Comparison of ENCODE assay signal across 8 mouse cellular contexts in the genomic region with DNA sequence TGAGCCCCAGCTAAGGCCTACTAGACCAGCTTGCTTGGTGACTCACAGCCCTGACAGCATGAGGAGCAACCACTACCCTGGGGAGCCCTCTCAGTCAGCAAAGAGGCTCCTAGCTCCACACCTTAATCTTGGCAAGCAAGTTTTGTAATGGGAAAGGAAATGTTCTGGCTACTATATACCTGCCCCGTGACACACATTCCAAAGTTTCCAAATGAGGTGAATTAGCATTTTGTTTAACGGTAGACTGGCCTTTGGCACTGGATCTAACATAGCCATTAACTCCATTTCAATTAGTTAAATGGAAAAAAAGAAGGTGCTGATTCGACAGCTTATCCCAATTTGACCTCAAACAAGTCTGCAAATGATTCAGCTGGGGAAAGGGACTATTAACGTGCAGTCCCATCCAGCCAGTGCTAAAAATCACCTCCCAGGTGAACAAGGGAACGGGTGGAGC. TPM values are rescaled to one million over a fixed set of nuclear protein-coding genes. Genes with fewer than 3 reads are reported as not detected.
DNase-seq lines count a peak whose midpoint lies in the region; ATAC-seq and TF ChIP-seq lines count a peak whose summit lies in the region.
"Had no signal": no experiment of that assay in that cellular context is flagged by ENCODE, and none has a peak within 500 bp of the region (broad histone marks: within the 10 kb centered on the region; RNA-seq: fewer than 3 reads in every experiment).

No protein-coding gene starts in this region.

- peaks cover 19% of the 10 kb centered on the region for H3K4me1 ChIP-seq in E14TG2a.4 (replicated peaks; ENCODE audit: low read depth, low read length)
- peaks cover 16% of the 10 kb centered on the region for H3K4me1 ChIP-seq in hindbrain, embryonic 16.5 days (ENCODE audit: control insufficient read depth, insufficient read depth, low read depth, low read length)
- peaks cover 18% of the 10 kb centered on the region for H3K4me1 ChIP-seq in liver, embryonic 13.5 days (replicated peaks)

- WGBS in hindbrain, embryonic 16.5 days = 68% methylated on average over 5 of the region's 5 CpGs
- 71% methylated on average over 5 of the region's 5 CpGs for WGBS in liver, embryonic 13.5 days (ENCODE audit: insufficient replicate concordance)

- no peak for TF ChIP-seq CTCF in E14TG2a.4 (conservative IDR thresholded peaks at IDR 0.05; ENCODE audit: low read length)
- TF ChIP-seq CTCF in Patski (IDR thresholded peaks at IDR 0.05) = no peak

- POLR2A ChIA-PET in Patski (lab: Charles Lee) = interaction anchor here (0.6 to 0.7 kb wide), 2 partner anchors 199 to 302 kb away, joined by 3 read pairs; no protein-coding TSS in a partner anchor

- no peaks in the 10 kb centered on the region for H3K9me3 ChIP-seq in E14TG2a.4 (ENCODE audit: low read length)
- H3K9me3 ChIP-seq in hindbrain, embryonic 16.5 days (ENCODE audit: control insufficient read depth, low read length) = no peaks in the 10 kb centered on the region
- H3K9me3 ChIP-seq in liver, embryonic 13.5 days (replicated peaks) = no peaks in the 10 kb centered on the region

- peak overlapping the region; percentile 44; the same call in 1 of the 2 replicates for H3K9ac ChIP-seq in hindbrain, embryonic 16.5 days (ENCODE audit: low read depth, low read length)
- no peak overlapping the region for H3K9ac ChIP-seq in liver, embryonic 13.5 days

- no peaks in the 10 kb centered on the region for H3K27me3 ChIP-seq in E14TG2a.4 (ENCODE audit: insufficient read depth, low read length)
- no peaks in the 10 kb centered on the region for H3K27me3 ChIP-seq in Patski
- H3K27me3 ChIP-seq in hindbrain, embryonic 16.5 days (replicated peaks; ENCODE audit: control insufficient read depth, insufficient read depth, low read length) = no peaks in the 10 kb centered on the region
- H3K27me3 ChIP-seq in liver, embryonic 13.5 days = no peaks in the 10 kb centered on the region

- in situ Hi-C loops in Patski (cut with MboI; ENCODE audit: low pct_unique_long_range_greater_than_20kb) = loop anchor here (5.0 to 25.0 kb wide), 5 partner anchors 202 to 983 kb away; a partner anchor contains a TSS

- ATAC-seq in Patski = peak; percentile 66
- no peak for ATAC-seq in hindbrain, embryonic 16.5 days
- no peak for ATAC-seq in liver, embryonic 13.5 days (ENCODE audit: low read depth)
- ATAC-seq in erythroblast, adult 5-6 weeks (replicated peaks; ENCODE audit: low FRiP score, poor library complexity, severe bottlenecking) = no peak

- CTCF ChIA-PET in Patski (lab: Charles Lee) = interaction anchor here (1.2 to 1.4 kb wide), 2 partner anchors 11 to 33 kb away, joined by 3 to 4 read pairs; no protein-coding TSS in a partner anchor

- peaks cover 48% of the 10 kb centered on the region for H3K36me3 ChIP-seq in E14TG2a.4 (ENCODE audit: insufficient read depth, low read length)
- peaks cover 24% of the 10 kb centered on the region for H3K36me3 ChIP-seq in hindbrain, embryonic 16.5 days (ENCODE audit: control insufficient read depth, insufficient read depth, low read length)
- H3K36me3 ChIP-seq in liver, embryonic 13.5 days = peaks cover 35% of the 10 kb centered on the region

- H3K27ac ChIP-seq in hindbrain, embryonic 16.5 days (ENCODE audit: low read depth, low read length) = no peak overlapping the region
- H3K27ac ChIP-seq in liver, embryonic 13.5 days = no peak overlapping the region

- DNase-seq in Patski (ENCODE audit: low read depth, low spot score) = peak; percentile 34
- no peak for DNase-seq in liver, embryonic 13.5 days
- DNase-seq in frontal cortex, postnatal 25 days (ENCODE audit: low spot score in 2 of 2) = no peak
- no peak for DNase-seq in testis, postnatal 10 days (ENCODE audit: low spot score)
- DNase-seq: cerebellum, adult 11 months had no signal

- peak overlapping the region; percentile 95 for H3K4me3 ChIP-seq in E14TG2a.4 (replicated peaks; ENCODE audit: low read length)
- peak overlapping the region; percentile 32 for H3K4me3 ChIP-seq in hindbrain, embryonic 16.5 days (ENCODE audit: low read length)
- 0 out of 2 replicates have a peak overlapping the region, but pooled peaks have one; percentile 1 for H3K4me3 ChIP-seq in liver, embryonic 13.5 days (replicated peaks)

- H3K4me2 ChIP-seq in hindbrain, embryonic 16.5 days (ENCODE audit: low read length) = peak overlapping the region; percentile 62
- H3K4me2 ChIP-seq in liver, embryonic 13.5 days = peak overlapping the region; percentile 23

RNA-seq across cellular contexts. Expression of a gene that starts 1.2 kb away (rescaled TPM):
- polyA plus RNA-seq in Patski (2021) = 95.1 TPM
- 123 and 125 TPM in 2 replicates for polyA plus RNA-seq in hindbrain, embryonic 16.5 days (2015; fragmentation: Nextera tagmentation; extraction: Ambion mirVana)
- 14.5 and 15.8 TPM in 2 replicates for polyA plus RNA-seq in liver, embryonic 13.5 days (2015; fragmentation: Nextera tagmentation; extraction: Ambion mirVana)
- total RNA-seq in erythroblast, adult 5-6 weeks (2015; ENCODE audit: low replicate concordance) = 1.9 and 4.6 TPM in 2 replicates
- 1.5 and 3.2 TPM in 2 replicates for total RNA-seq in erythroblast, adult 5-6 weeks (2017; ENCODE audit: low replicate concordance)

Comparison
In these comparisons a context has a peak if more than half of its experiments do, and no peak if none do; other contexts are left out.
1. H3K4me3 ChIP-seq: peak in every context shown above with its lines; median percentile 95 in E14TG2a.4; 32 in hindbrain, embryonic 16.5 days; 1 in liver, embryonic 13.5 days.